Mouse (Mus musculus) ES-Bruce4 (cell line): Measurements from ENCODE around the gene Adh1.

Experiments used
- CTCF ChIP-seq: IDR thresholded peaks from one replicate; pipeline ENCODE4 v1.8.1; 2011; ENCODE audit warnings: low read depth, low read length
- EP300 ChIP-seq: IDR thresholded peaks from 2 replicates; pipeline ENCODE4 v1.6.1; 2011; ENCODE audit warnings: low read depth, low read length; ENCODE audit not compliant: insufficient read depth
- POLR2A ChIP-seq: IDR thresholded peaks from one replicate; pipeline ENCODE4 v1.8.1; 2011; ENCODE audit warnings: low read length; ENCODE audit not compliant: insufficient read depth

- no peak for TF ChIP-seq CTCF
- no peak for TF ChIP-seq POLR2A
- TF ChIP-seq EP300: no peak
Measured at GRCm38 (mm10) chr3:138227082-138227481, 33.7 kb upstream of the Adh1 start.
